Mouse (Mus musculus) CD8-positive naive resting alpha-beta T cell, adult 2 months (primary cell): ENCODE results near the gene Ndufb6.

Experiments used
- DNase-seq, 2 experiments: peaks; one replicate each; pipeline ENCODE4 v3.0.0; 2022; ENCODE audit warnings: low read depth in 2 of 2, low spot score in 2 of 2

Gene Ndufb6

DNA sequence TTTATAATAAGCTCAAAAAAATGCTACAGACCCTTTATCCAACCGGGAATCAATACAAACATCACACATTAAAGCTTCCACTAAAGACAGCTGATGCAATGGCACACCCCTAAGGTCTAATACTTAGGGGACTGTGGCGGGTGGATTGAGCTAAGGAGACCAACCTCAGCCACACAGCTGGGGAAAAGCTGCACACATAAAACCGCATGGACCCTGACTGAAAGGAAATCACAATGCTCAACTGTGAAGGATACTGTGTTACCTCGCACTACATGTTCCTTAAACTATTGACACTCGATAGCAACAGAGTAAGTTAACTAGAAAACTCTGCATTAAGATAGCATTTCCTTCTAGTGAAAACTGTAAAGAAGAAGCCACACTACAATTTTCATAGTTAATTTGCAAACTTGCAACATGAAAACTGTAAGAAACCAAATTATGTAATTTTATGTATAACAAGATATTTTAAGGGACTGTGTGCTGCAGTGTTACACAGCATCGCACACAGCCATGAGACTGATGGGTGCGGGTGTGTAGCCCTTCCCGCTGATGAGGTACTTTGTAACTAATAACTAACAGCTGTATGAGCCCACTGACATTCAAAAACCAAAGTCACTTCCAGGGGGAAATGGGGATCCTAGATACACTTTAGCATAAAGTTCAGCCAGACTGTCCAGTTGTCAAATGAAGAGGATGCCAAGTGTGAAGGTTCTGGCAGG lies 24.7 kb downstream of the Ndufb6 start:
- no peak for DNase-seq

DNA sequence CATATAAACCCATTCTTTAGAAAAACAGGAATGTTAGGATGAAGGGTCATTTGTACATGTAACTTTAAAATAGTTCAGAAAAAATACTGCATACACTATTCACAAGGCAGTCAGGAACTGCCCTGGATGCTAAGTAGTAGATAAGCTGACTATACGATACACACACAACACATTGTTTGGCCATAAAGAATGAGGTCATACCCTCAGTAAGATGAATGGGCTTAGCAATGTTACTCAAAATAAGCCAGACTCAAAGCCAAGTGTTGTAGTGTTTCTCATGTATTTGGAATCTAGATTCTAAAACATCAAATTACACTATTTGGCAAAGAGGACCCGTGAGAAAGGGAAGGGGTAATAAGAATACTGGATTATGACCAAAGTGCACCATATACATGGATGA lies 25.5 kb downstream of the Ndufb6 start:
- DNase-seq: no peak

DNA sequence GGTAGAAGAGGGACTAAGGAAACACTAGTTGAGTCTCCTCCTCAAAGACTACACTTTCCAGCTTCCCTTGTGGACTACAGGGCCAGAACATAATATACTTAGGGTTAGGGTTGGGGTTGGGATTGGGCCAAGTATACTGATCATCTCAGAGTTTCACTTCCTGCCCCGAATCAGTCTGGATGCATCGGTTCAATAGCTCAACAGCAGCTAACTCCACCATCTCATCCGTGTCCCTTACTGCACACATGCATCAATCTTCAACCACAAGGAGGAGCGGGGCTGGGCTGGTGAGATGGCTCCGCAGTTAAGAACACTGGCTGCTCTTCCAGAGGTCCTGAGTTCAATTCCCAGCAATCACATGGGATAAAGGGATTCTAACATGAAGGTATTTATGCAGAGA lies 28.2 kb downstream of the Ndufb6 start:
- DNase-seq: no peak

DNA sequence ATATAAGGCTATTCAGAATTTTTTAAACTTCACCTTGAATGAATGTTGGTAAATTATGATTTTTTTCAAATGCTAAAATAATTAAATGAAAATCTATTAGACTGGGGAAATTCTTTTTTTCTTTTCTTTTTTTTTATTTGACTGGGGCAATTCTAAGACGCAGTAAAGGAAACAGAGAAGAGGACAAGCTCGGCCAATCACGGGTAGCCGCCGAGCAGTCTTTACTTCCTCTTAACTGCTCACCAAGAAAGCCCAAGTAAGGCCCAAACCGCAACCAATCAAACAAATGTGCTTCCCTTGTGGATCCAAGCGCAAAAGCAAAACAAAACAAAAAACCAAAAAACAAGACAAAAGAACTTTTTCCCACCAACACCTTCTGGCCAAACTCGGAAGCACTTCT lies 35.2 kb downstream of the Ndufb6 start:
- DNase-seq: no peak

DNA sequence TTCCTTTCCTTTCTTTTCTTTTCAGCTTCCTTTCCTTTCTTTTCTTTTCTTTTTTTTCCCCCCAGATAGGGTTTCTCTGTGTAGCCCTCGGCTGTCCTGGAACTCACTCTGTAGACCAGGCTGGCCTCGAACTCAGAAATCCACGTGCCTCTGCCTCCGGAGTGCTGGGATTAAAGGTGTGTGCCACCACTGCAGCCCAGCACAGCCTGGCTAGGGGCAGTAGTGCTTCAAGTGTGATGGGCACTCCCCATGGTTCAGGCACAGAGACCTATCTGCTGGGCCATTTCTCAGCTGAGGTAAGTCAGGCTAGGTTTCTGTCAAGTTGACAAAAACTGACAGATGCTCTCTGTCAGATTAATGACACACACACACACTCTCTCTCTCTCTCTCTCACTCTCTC lies 36.2 kb downstream of the Ndufb6 start:
- no peak for DNase-seq

DNA sequence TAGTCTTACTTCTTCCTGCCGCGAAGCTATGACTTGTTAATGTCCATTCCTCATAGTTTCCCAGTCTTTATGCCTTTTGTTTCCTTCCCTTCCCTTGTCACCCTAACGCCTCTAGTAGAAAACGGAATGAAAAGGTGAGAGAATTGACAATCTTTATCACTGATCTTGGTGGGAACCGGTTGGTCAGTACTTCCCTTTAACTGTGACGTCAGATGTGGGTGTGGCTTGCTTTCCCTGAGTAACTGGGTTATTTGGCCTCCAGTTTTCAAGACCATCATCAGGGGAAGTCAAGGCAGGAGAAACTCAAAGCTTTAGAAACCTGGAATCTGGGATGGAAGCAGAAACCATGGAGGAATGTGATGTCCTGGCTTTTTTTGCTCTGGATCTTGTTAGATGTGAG lies 37.3 kb downstream of the Ndufb6 start:
- no peak for DNase-seq

DNA sequence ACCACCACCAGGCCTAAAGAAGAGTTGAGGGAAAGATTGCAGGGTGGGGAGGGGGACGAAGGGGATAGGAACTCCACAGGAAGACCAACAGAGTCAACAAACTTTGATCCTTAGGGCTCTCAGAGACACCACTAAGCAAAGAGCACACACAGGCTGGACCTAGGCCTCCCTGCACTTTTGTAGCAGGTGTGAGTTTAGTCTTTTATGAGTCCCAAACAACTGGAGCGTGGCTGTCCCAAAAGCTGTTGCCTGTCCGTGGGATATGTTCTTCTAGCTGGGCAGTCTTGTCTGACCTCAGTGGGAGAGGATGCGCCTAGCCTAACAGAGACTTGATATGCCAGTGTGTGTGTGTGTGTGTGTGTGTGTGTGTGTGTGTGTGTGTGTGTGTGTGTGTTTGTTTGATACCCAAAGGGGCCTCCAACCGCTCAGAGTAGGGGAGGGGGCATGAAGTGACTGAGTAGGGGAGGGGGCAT lies 38.9 kb downstream of the Ndufb6 start:
- no peak for DNase-seq

DNA sequence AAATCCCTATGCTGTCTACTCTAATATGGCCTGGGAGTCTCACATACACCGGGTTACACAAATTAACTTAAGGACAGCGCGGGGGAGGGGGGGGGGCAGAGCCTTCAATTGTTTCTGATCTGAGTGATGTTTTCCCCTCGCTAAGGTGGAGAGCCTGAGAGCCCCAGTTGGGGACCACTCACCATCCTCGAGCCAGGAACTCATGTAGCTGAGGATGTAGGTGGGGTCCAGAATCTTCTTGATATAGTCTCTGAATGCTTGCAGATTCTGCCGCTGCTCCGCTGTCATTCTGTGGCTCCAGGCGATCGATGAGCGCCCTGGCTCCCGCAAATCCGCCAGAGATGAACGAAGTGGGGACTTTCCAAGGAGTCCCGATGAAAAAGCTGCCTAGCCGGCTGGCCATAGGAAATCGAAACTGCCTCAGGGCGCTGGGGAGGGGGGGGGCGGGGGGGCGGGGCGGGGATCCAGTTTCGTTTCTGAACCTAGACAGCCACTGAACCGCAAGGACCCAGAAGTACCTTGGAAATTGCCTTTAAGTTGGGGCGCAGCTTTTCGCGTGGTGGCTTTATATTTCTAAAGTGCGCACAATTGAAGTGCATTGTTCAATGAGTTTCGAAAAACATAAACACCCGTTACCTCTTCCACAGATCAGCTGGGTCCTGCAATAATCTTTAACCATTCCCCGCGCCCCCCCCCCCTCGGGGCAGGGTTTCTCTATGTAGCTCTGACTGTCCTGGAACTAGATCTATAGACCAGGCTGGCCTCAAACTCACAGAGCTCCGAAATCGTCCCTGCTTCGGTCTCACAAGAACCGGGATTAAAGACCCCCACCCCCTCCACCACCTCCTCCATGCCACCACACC lies 39.6 kb downstream of the Ndufb6 start, which contains the start of gene Ddx58:
Gene Ddx58, minus strand, starts transcription at position 420 of the 863 bp plus-strand sequence.
- DNase-seq: peak in 1 of 2 experiments; percentile 32

DNA sequence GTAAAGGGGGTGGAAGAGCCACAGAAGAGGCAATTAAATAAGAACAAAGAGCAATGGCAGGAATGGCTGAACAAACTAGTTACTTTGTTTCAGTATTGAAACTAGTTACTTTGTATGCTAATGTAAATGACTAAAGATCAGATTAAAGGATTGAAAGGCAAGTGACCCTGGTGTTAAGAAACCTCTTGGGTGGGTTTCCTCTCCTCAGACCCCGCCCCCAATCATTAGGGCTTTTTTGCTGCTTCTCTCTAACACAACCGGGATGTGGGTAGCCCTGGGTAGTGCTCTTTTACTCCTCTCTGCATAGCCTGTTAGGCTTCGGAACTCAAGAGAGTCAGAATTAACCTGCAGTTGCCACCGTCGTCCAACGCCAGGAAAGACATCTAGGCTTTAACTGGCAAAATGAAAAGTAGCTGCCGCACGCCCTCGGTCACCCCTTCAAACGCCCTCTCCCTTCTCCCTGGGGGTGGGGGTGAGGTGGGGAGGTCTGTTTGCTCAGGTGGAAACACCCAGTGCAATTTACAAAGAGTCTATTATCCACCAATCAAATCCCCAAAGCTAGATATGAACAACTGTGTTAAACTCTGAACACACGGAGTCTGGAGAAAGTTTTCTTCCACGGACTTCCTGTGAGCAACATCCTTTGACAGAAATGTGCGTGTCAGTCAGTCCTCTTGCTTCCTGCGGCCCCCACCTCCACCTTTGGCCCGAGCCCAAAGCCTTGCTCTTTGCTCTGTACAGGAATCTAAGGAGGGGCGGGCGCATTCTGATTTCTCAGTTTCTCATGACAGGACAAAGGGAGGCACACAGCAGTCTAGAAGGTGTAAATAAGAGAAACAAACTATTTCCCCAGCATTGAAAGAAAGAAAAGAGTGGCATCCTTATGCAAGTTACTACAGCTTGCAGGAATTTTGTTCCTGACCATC lies 40.5 kb downstream of the Ndufb6 start:
- peak; percentile 52 to 61 for DNase-seq

DNA sequence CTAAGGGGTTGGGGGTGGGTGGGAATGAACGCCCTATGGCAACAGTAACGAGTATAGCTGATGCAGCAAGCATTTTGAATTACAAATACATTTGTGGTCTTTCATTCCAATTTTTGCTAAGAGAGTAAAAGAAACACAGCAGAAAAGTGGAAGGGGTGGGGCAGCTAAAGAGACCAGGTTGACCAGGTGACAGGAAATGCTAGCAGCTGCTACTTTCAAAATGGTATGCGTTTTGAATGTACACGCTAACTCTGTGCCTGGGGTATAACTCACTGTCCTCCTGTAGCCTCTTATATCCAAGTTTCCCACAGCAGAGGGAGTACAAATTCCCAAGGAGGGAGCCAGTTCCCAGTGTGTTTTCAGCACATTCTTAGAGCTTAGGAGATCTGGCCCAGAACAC lies 42.4 kb downstream of the Ndufb6 start:
- DNase-seq: no peak

DNA sequence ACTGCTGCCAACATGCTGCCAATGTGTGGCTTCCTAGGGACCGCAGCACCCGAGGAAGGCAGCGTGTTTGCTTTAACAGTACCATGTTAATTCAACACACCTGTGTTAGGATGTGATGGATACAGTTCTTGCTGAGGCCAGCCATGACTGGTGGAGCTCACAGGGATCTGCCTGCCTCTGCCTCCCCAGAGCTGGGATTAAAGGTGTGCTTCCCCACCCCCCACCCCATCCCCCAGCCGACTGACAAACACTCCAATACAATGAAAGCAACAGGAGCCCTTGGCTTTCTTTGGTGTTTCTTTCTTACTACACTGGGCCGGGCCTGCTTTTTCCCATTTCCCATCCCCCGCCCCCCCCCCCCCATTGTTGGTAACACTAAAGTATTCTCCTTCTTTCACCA lies 45.0 kb downstream of the Ndufb6 start:
- DNase-seq: no peak

DNA sequence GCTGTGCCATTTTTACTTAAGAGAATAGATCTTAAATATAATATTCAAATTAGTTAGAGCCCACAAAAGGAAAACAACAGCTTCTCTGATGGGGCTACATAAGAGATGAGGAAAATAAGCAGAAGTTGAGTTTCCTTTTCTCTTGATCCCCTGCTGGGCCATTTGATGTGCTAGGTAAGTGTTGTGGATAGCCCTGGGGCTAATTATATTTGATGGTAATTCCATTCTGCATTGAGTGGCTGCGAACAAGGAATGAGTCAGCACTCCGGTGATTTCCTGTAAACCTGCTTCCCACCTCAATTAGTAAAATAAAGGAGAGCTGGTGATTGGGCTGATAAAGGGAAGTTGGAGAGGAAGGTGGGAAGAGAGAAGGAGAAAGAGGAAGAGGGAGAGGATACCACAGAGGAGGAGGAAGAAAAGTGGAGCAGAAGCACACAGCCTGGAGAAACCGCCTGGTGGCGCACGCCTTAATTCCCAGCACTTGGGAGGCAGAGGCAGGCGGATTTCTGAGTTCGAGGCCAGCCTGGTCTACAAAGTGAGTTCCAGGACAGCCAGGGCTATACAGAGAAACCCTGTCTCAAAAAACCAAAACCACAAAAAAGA lies 46.1 kb downstream of the Ndufb6 start:
- DNase-seq: no peak

DNA sequence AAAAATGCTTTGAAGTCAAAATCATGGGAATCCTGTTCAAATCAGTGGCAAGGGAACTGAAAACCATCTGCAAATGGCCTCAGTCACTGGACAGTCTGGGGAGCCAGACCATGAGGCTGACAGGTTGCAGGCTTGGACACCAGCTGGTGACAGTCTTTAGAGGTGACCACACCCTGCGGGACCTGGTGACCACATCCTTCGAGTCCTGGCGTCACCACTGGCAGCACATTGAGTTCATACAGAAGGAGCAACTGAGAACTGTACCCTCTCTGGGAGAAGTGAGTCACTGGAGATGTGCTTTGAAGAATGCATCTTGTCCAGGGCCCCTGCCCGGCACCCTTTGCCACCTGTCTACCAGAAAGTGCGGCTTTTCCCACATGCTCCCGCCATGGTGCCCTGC lies 49.5 kb downstream of the Ndufb6 start:
- DNase-seq: no peak

DNA sequence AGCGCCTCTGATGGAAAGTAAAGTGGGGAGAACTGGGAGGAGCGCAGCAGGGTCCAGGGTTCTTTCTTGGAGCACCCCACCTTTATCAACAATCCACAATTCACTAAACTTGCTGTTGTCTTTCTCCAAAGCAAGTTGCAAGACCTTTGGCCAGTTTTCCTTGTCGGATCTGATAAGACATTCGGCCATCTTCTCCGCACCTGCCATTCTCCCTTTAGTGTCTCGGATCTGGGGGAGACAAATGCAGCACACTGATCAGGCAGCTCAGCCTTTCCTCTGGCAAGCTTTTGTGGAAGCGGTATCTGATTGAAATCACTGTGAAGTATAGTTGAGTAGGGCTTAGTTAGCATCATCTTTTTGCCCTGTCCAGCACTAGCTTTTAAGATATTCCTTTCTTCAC lies 51.3 kb downstream of the Ndufb6 start:
- DNase-seq: no peak

DNA sequence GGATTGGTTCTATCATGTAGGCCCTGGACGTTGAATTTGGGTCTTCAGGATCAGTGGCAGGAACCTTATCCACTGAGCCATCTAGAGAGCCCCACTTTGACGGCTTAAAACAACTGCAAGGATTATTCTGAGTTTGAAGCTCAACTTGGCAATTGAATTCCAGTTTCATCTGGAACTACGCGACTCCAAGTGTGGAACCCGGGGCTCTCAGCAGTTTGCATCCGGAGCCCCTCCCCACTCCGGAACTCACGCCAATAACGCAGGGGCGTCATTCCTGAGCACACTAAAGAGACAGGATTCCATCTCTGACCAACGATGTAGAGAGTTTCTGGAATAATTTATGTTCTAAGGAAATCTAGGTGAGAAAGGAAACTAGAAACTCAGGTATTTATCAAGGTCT lies 52.1 kb downstream of the Ndufb6 start:
- no peak for DNase-seq

DNA sequence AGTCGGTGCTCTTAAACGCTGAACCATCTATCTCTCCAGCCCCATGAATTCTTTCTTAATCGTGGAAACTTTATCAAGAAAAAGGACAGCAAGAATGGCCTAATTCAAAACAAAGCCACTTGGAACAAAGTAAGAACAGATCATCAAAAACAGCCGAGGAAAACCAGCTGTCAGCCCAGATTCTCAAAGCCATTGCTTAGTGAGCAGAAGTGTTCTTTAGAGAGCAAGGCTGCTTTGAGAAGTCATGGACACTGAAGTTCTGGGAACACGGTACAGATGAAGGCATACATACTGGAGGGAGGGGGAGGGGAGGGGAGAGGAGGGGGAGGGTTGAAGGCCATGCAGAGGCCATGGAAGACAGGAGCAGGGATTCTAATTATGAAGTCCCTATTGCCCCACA lies 53.1 kb downstream of the Ndufb6 start:
- no peak for DNase-seq

DNA sequence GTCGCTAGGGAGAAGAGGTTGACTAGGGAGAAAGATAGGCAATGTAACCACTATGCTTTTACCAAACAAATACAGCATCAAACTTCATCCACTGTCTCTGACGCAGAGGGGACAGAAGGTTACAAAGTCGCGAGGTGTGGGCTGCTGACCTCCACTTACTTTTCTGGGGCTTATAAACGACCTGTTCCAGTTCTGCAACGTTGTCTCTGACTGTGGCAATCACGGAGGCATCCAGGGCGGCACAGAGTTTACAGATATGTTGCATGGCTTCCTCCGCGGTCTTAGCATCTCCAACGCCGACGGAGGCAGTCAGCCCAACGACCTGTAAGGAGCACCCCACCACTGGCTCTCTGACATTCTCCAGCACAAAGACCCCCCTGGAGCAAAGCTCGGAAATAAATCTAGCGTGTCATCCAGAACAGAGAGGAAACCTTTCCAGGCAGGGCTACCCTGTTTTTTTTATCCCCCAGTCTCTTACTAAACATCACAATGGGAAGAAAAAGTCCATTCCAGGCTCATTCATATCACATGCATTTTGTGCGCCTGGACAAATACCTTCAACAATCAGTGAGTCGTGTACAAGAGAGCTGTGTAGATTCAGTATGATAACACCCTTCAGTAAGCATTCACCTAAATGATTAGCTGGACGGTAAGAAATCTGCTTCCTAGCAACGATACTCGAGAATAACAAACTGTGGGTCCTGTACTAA lies 57.2 kb downstream of the Ndufb6 start:
- DNase-seq: no peak

DNA sequence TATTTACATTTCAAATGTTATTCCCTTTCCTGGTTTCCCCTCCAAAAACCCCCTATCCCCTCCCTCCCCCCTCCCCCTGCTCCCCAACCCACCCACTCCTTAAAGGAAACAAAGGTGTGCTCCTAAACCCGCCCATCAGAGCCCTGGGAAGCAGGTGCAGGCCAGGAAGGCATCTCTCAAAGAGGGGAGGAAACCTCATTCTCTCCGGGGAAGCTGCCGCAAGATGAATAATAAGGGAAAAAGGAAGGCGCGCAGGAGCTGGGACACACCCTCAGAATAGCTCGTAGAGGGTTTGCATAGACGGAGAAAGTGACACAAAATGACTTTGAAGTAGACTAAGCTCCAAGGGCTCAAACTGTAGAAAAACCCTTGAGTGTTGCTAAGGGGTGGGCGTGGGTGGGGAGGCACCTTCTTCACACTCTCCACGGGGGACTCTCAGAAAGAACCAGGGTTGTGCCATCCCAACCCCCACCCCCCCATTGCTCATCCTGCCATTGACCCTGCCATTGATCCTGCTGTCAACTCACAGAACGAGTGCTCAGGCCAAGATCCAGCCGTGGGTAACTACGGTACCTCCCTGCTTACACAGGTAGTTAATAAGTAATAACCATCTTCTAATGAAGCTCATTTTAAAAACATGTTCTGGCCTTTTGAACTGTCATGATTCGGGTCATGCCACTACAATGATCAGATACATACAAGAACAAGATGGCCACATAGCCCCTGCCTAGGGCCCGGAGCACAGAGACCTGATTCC lies 58.0 kb downstream of the Ndufb6 start:
- DNase-seq: no peak
